Mouse (Mus musculus) lung, adult 2 months (tissue): ENCODE data around the gene Serf2.

ENCODE experiments used
- CTCF ChIP-seq: fragments of 200-500 bp; IDR thresholded peaks from 2 replicates; pipeline ENCODE4 v1.5.1; 2011; ENCODE audit warnings: mild to moderate bottlenecking, low read length, control low read depth; ENCODE audit not compliant: insufficient read depth
- POLR2A ChIP-seq: fragments of 200-500 bp; IDR thresholded peaks from 2 replicates; pipeline ENCODE4 v1.6.1; 2011; ENCODE audit warnings: low read depth, mild to moderate bottlenecking, control low read depth, low read length, borderline replicate concordance; ENCODE audit errors: extremely low read depth

DNA sequence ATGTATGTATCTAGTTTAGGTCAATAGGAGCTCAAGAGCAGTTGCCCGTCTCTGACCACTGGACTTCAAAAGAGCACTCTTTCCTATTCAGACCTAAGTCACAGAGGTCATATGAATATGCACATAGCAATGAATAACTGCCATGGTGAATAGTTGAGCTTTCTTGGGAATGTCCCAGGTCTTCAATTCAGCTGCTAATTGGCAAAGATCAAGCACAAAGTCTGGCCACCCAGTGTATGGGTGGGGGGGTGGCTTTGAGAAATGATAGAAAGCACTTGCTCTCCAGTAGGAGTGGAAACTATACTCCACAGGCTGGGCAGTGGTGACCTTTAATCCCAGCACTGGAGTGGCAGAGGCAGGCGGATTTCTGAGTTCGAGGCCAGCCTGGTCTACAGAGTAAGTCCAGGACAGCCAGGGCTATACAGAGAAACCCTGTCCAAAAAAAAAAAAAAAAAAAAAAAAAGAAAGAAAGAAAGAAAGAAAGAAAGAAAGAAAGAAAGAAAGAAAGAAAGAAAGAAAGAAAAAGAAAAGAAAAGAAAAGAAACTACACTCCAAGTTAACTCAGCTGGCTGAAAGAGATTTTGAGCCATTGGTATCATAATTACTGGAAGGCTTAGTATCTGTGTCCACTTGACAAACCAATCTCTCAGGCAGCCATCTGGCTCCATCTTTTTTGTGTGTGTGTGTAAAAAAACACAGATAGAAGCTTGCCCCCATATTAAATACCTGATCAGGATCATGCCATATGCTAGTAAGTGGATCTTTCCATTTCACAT is 28.7 kb downstream of the Serf2 start:
- no peak for TF ChIP-seq POLR2A
- TF ChIP-seq CTCF, result no peak
